Mouse (Mus musculus) retina, postnatal 7 days (tissue): ENCODE data around the gene Wdfy4.

ENCODE experiments used
- DNase-seq: peaks from one replicate; pipeline ENCODE4 v3.0.0-alpha.2; 2012; ENCODE audit warnings: low read depth, low spot score

The Wdfy4 gene

DNA sequence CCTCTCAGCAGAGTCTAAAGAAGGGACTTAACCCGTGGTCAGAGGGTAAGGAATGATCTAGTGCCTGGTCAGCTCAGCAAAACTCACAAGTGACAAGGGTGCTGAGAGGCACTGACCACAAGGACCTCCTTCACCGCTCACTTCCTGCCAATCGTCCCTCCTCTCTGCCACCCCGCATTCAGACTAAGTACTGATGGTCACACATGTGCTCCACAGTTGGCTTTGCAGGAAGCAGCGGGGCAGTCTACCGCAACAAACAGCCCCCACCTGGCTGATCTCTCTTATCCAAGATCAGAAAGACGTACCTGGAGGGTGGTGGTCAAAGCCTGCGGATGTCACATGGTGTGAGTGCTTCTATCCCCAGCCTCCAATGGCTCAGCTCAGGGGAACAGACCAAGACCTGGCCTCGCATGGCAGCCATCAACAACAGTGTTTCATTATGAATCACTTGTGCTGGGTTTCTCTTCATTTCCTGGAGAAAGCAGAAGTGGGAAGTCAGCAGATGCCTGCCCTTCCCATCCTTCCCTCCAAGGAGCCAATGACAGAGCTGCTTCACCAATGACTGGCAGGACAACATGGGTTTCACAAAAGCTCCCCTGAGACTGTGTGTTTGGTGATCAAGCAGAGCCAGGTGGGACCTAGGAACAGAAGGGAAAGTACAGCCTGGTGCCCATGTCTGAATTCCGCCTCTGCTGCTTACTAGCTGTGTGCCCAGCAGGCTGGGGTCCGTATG, at the start of gene Wdfy4:
Wdfy4 (minus strand) TSS at position 441 of the 733 bp plus-strand sequence.
- DNase-seq = no peak

DNA sequence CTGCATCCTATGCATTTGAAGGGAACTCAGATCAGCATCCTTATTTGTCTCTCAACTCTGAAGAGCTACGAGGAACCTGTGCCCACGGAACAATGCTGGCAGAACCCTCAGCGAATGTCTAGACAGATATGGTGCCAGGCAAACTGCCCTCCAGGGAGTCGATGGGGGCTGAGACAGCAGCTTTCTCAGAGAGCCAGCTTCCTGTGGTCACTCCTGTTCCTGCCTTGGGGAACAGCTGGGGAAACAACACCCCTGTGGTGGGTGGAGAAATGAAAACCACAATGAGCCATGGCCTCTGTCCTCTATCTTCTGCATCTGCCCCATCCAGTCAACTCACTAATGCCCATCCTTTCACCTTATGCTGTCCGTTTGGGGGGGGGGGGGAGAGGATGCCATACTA, 46.7 kb upstream of the Wdfy4 start:
- no peak for DNase-seq

DNA sequence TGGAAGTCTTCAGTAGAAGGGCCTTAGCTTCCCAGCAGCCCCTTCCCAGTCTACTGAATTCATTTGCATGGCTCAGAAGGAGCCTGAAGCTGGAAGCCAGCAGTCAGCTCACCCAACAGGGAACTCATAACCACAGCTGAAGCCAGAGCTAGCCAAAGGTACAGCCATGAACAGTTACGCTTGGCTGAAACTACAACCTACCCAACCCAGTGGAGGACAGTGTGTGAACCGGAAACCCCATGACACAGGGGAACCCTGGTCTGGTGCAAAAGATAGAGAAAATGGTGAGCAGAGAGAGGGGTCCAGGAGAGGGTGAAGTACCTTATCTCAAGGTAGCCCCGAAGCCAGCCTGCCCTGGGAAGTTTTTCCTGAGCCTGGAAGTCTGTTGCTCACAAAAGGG, 46.0 kb upstream of the Wdfy4 start:
- no peak for DNase-seq

DNA sequence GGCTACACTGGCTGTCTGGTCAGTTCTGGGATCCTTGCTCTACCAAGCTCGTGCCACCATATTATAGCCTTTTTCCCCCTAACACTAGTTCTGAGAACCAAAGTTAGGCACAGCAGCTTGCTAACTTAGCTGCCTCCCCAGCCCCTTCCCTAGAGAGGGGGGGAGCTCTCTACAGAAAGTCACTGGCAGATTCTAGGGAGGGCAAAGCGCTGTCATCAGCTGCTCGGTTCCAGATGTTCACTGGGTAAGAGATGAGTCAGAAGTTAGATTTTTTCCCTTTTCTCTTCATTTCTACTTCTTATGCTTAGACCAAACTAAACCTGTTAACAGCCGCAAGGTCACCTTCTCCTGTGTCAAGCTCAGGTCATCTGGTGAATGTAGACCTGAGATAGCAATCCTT, 45.4 kb upstream of the Wdfy4 start:
- DNase-seq = no peak

DNA sequence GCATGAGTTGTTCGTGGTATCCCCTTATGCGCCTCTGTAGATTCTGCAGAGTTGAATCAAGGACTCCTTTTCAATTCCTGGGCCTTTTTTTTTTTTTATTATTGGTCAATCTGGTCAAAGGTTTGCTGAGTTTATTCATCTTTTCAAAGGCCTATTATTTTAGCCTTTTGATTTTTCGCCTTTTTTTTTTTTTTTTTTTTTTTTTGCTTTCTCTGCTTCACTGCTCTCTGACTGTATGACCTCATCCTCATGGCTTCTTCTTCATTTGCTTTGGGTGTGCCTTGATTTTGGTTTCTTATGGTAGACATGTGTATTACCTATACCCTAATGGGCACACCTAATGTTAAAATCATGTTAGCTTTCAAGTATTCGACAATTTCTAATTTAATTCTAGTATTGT, 39.9 kb upstream of the Wdfy4 start:
- DNase-seq = no peak

DNA sequence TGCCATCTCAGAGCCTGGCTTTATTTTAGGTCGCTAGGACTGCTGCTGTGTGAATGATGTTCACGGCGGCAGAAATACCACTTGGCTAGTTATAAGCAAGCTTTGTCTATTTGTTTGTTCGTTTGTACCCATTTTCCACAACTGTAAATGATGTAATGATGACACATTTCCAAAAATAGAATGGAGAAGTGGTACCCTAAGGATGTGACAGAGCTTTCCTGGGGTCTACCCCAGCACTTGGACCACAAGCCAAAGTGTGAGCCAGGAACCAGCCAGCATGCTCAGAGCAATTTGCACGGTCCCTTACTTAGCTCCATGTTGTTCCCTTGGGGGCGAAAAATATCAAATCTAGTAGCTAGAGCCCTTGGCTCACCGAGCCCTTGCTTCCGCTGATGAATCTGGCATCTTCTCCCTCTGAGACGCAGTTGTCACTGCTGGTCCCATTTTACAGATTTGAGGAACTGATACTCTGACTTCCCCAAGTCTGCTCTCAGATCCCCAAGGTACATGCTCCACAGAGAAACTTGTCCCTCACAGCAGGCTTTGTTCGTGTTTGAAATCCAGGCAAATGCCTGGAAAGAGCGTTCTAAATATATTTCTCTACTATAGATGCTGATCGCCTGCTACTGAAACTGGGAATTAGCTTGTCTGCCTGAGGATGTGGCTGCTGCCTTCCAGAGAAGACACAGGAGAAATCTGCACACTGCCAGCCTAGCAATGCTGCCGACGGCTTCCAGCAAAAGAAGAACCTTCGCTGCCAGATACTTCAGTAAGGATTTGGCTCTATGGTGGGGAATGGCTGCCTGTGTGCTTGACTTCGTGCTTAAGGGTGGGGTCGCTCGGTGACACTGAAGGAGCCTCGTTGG, 31.3 kb upstream of the Wdfy4 start:
- no peak for DNase-seq

DNA sequence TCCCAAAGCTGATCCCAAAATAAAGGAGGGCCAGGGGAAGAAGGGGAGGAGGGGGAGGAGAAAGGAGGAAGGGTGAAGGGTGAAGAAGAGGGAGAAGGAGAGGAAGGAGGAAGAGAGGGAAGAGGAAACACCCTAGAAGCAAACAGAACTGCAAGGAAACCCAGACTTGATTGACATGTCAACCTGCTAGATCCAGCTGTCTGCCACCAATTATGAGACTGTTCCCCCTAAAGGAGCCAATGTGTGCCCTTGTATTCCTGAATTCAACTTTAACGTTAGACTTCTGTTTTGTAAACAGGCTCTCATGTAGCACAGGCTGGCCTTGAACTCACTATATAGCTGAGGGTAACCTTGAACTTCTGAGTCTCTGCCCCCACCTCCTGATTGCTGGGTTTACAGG, 29.9 kb upstream of the Wdfy4 start:
- no peak for DNase-seq

DNA sequence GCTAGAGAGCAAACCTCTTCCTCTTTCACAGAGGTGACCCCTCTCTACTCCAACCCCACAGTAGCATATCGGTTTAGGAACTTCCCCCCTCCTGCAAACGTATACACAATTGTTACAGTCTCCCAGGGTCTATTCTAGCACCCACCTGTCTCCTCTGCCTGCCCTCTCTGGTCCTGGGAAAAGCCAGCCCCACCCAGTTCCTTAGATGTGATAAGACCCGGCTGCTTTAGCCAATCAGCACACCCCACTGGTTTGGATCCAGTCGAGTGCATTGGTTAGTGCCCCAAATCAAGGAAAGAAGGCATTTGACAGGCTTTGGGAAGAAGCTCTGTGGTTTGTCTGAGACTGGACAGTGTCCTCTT, 29.4 kb upstream of the Wdfy4 start:
- DNase-seq = no peak

DNA sequence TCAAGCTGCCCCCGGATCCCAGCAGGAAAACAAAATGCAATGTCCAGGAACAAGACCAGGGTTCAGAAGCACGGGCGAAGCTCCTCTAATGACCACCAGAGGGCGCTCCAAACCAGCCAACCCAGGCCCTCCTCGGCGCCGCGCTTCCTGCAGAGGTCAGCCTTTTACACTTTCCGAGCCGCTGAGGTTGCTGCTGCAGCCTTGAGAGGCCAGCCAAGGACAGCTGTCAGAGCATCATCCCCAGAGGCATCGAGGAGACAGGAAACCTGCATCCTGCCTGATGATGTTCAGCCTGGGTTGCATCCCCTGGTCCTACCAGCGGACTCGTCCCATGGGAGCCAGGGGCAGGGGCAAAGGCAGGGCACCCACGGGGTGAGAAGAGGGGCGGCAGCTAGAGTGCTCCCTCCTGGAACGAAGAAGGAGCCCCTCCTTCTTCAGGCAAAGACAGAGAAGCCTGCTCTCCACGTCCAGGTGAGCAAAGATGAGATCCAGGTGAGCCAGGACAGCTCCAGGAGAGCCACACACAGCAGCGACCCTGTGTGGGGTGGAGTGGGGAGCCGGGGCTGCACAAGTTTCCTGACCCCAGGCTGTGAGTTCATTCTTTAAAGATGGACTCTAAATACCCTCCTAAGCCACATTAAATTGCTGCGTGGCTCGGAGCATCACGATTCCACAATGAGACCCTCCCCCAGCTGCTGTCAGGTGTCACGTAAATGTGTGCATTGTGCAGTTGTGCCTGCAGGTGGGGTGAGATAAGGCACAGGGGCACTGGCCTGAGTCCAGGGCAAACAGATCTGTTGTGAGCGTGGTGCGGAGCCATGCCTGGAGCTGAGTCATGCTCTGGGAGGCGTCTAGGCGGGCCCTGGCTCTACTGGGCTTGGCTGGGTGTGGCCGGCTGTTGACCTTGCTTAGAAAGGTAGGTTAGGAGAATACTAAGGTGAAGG, 28.8 kb upstream of the Wdfy4 start, which contains the start of gene Arhgap22:
Arhgap22 (plus strand) TSS at position 204 of the 944 bp plus-strand sequence.
- DNase-seq = peak; percentile 80

DNA sequence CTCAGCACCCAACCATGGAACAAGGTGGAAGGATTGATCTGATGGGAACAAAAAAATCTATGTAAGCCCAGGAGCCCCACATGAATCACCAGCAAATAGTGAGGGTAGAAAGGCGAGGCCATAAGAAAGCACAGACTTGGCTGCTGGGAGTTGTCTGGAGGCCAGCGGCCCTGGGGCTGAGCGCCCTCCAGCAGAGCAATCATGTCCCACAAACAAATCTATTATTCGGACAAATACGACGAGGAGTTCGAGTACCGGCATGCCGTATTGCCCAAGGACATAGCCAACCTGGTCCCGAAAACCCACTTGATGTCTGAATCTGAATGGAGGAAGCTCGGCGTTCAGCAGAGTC, 27.6 kb upstream of the Wdfy4 start:
- DNase-seq = no peak

DNA sequence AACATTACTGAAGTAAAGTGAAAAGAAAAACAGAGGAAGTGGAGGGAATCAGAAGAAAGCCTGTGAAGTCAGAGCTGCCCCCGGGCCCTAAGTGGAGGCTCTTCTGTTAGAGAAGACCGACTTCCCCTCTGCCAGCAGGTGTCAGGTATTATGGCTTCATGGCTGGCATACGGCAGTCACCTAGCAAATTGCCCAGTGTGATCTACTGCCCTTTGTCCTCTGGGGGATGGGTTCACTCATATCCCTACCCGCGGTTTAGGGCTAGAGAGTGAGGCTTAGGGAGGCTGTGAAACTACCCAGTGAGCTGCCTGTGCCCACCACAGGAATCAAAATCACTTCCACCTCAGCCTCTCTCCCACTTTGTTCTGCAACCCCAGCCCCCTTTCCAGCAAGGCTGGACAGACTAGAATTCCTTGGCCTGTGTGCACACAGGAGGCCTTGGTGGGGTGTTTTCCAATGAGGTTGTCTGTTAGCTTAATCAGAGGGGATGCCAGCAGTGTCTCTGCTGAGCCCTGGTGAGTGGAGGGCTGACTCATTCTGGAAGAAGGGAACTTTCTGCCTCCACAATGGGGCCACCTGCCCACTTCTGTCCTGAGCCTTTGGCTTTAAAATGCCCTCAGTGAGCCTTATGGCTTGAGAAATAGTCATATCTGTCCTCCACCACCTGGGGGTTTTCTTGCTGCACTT, 27.1 kb upstream of the Wdfy4 start:
- no peak for DNase-seq

DNA sequence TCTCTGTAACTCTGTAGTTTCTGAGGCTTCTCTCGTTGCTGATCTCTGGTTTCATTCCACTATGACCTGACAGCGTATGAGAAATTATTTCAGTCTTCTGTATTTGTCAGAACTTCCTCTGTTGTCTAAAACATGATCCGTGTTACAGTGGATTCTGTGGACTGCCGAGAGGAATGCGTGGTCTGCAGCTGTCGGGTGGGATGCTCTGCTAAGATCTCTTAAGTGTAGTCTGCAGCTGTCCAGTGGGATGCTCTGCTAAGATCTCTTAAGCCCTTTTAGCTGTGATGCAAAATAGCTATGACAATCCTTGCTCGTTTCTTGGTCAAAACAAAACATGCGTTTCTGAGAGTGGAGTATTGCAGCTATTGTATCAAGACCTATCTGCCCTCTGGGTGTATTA, 25.5 kb upstream of the Wdfy4 start:
- DNase-seq = no peak

DNA sequence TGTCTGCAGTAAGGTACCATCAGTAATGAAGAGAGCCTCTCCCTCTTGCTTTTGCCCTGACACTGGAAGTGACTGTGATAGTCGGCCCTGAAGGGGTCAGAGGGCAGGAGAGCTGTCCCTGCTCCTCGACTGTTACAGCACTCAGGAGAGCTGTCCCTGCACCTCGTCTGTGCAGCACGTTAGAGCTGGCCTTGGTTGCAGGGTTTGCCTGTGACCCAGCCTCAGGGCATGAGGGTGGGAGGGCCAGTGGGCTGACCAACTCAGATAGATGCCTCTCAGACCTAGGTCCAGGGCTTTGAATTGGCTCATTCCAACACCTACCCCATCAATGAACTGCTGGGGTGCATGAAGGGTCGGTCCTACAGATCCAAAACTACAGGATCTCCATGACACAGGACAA, 23.0 kb upstream of the Wdfy4 start:
- DNase-seq = no peak

DNA sequence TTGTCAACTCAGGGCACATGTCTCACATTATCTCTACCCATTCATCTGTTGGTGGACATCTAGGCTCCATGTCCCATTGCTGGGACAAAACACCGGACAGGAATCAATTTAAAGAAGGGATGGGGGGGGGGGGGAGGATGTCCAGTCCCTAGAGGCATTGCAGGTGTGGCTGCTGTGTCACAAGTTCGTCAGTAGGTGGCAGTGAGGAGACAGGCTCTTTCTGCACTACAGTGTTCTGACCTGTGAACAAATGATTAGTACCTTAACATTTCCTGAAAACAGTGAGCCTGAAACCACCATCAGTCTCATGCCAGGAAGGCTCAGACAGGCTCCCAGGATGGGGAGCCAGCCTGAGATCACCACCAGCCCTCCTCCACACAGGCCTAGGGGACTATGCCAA, 21.7 kb upstream of the Wdfy4 start:
- no peak for DNase-seq

DNA sequence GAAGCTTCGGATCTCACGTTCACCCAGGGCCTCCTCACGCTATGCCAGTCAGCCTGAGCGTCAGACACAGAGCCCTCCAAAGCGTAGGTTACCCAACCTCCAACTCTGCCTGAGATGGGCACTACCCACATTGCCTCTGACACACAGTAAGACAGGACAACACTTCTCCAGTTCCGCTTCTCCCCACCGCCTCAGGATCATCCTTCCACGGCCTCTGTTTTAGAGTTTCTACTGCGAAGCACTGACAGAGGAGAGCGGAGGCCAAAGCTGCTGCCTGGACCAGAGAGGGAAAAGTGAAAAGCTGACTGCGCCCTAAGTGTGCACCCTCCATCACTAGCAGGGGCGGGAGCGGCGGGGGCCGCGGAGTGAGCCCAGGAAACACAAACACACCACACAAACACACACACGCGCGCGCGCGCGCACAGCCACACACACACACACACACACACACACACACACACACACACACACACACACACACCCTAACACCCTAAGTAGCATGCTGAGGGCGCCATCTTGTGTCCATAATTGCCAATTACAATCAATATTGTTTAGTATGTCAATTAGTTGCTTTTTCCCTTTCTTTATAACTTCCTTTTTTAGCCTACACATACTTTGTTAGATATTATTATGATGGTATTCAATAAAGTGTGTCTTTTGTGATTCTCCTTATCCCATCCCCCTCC, 20.1 kb upstream of the Wdfy4 start:
- peak; percentile 24 for DNase-seq

DNA sequence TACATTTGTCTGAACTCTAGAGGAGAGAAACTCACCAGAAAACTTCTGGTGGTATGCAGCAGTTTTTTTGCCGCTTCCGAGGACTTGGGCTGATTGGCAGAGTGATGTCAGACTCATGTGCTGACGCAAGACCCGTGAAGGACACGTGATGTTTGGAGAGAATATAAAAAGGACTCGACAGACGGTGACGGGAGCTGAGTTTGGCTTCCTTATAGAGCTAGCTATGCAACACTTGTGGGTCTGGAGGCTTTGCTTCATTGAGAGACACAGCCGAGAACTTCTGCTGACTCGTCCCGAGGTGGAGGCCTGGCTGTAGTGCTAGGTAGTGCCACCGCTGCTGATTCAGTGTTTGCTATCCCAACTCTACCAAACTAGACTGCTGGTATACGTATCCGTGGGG, 18.5 kb upstream of the Wdfy4 start:
- no peak for DNase-seq

DNA sequence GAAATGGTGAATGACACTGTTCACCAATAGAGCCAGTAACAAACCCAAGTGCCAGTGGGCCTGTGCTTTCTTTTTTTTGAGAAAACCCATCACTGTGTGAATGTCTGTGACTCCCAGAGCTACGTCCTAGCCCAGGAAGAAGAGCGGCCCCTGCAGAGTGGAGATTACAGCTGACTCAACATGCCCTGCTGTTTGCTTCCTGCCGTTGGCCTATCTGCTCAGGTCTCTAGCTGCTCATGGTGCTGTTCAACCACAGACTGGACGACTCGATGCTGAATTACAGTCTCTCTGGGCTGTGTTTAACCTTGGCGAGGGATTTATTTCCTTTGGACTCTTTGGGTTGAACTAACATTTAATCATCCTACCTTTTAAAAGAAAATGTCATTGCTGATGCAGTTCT, 17.6 kb upstream of the Wdfy4 start:
- no peak for DNase-seq

DNA sequence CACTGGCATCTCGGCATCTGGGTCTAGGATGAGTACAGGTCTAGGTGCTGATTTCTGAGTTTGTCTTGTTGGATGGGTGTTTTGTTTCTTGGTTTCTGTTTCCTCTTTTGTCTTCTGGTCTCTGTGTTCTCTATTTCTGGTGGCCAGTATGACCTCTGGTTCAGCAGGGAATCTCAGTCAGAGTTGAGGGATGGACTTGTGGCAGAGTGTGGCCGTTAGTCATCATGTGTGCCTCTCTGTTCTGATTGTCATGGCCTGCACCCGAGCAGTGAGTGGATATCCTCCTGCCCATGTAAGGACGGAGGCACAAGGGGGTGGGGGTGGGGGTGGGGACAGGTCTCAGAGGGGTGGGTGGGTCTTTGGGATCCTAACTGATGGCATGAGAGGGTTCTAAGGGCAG, 16.9 kb upstream of the Wdfy4 start:
- DNase-seq = no peak

DNA sequence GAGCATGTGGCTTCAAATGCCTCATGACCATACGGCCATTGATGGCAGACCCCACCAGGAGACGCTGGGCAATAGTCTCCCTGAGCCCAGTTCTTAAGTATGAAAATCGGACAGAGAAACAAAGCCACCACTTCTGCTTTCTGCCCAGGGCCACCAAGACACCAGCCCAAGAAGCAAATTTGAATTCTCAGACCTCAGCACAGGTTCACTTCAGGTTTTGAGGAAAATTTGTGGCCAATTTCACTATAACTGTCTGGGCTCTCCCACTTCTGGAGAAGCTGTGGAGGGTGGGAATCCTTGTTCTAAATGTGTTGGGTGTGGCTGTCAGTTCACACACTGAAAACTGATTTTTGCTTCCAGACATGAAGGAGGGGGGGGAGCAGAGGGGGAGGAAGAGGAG, 8.9 kb upstream of the Wdfy4 start:
- no peak for DNase-seq

DNA sequence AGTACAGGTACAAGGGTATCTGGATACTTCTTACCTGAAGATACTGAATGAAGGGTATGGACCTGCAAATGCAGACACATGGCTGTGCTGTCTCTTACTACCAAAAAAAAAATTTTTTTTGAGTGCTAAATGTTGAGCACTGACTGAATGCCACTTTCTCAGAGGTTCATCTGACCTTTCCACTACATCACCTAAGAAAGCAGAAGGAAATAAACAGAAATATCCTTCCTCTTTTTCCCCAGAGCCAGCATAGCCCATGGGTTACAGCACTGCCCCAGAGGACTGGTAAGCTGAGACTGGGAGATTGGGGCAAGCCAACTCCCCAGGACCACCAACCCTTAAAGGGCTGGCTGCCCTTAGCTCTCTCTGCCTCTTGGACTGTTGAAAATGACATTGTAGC, 8.5 kb upstream of the Wdfy4 start:
- DNase-seq = no peak

DNA sequence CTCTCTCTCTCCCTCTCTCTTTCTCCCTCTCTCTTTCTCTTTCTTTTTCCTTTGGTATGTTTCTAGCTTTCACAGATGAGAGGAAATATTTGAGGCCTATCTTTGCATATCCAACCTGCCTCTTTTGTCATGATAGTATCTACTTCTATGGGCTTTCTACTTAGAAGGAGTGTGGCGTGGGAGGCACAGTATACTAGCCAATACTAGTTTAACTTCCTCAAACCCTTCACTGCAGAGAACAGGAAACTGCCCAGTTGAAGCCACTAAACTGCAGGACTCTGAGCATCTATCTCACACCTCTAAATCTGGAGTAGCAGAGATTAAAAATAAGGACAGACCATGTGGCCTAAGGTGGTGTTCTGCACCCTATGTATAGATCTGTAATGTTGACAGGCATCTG, 5.3 kb upstream of the Wdfy4 start:
- no peak for DNase-seq
